Mouse (Mus musculus): ENCODE results near the gene Slc22a12.

- no peak for TF ChIP-seq CTCF (conservative IDR thresholded peaks at IDR 0.05; ENCODE audit: insufficient read depth, insufficient read length, low read depth, low read length)
- TF ChIP-seq POLR2A (IDR thresholded peaks at IDR 0.05; ENCODE audit: low read depth, low read length): no peak
These were observed 45.0 kb downstream of the Slc22a12 start for GRCm38 (mm10) chr19:6497803-6498202.

All from kidney, adult 2 months (tissue).